Mouse (Mus musculus): ENCODE data around the gene Cdkl2. TPM values are rescaled to one million over a fixed set of nuclear protein-coding genes. Genes with fewer than 3 reads are reported as not detected.

Gene Cdkl2
- total RNA-seq, 2 experiments from 2014 or later = 2.9 to 3.1 TPM

DNA sequence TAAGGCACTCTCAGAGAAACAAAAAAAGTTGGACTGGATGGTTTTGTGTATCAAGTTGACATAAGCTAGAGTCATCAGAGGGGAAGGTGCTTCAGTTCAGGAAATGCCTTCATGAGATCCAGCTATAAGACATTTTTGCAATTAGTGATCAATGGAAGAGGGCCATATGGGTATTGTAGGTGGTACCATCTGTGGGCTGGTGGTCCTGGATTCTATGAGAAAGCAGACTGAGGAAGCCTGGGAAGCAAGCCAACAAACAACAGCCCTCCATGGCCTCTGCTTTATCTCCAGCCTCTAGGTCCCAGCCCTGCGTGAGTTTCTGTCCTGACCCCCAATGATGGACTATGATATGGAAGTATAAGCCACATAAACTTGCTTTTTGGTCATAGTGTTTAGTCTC is 84.6 kb downstream of the Cdkl2 start:
- DNase-seq = no peak
- intact Hi-C loops (cut with DNase I) = no loop called here

DNA sequence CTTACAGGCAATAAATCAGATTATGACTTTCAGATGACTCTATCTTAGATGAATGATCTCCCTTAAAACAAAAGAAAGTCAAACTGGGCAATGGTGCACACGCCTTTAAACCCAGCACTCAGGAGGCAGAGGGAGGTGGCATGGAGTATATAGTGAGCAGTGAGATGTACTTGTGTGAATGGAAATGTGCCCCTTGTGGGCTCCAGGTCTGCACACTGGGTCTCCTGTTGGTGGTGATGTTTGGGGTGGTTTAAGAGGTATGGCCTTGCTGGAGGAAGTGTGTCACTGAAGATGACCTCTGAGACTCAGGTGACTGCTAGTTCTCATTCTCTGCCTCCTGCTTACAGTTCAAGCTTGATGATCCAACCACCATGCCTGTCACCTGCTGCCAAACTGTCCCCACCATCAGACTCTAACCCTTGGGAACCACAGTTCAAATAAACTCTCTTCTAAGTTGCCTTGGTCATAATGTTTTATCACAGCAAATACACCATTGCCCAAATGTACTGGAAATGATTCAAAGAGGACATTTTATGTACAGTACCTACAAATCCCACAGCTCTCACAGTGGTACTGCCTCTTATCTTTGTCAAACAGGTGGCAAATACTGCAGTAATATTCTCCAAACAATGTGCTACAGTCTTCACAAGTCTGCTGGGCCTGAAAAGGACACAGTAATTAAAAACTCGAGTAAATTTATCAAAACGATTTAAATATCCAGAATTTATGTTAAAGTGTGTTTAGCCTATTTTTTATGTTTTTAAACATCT is 86.5 kb downstream of the Cdkl2 start:
- no peak for DNase-seq
- intact Hi-C loops (cut with DNase I) = no loop called here

Other genes starting within 250 kb of the Cdkl2 start
- 10 to 100 TPM; 38.3 to 42.3 TPM for gene Rchy1, start 80.8 kb downstream of the Cdkl2 start, total RNA-seq (2021)
- gene Odaph, start 56.4 kb downstream of the Cdkl2 start, total RNA-seq (2021) = not detected
- 10 to 100 TPM; 75.4 to 83.7 TPM for gene G3bp2, start 39.8 kb upstream of the Cdkl2 start, total RNA-seq (2021)
- 10 to 100 TPM; 42.9 to 46.4 TPM for gene Uso1, start 94.1 kb upstream of the Cdkl2 start, total RNA-seq (2021)
- not detected for gene U90926, start 171.5 kb upstream of the Cdkl2 start, total RNA-seq (2021)
- not detected for gene Ppef2, start 212.4 kb upstream of the Cdkl2 start, total RNA-seq (2021)
- 10 to 100 TPM in 1 of 2 experiments, 1 to 10 TPM in 1; 9.9 to 13.0 TPM for gene Naaa, start 234.3 kb upstream of the Cdkl2 start, total RNA-seq (2021)

Measured in heart, postnatal 10 days (tissue).